Mouse (Mus musculus) CH12.LX (cell line): ENCODE results near the gene Phactr1.

ENCODE experiments used
- CTCF ChIP-seq, 2 experiments: IDR thresholded peaks in 1 of 2; conservative IDR thresholded peaks in 1 of 2; 2 replicates each; pipeline ENCODE4 v1.5.1; 2011 to 2012; ENCODE audit warnings: low read depth in 2 of 2, low read length in 2 of 2, improper control_type of control experiment in 1 of 2, inconsistent platforms in 1 of 2, mild to moderate bottlenecking in 1 of 2, moderate library complexity in 1 of 2
- EP300 ChIP-seq: IDR thresholded peaks from 2 replicates; pipeline ENCODE4 v1.6.1; 2011; ENCODE audit warnings: low read length, improper control_type of control experiment
- IRF4 ChIP-seq: IDR thresholded peaks from 2 replicates; pipeline ENCODE4 v1.6.1; 2014; ENCODE audit warnings: low read depth, mild to moderate bottlenecking, inconsistent platforms, low read length, improper control_type of control experiment
- MAX ChIP-seq: IDR thresholded peaks from 2 replicates; pipeline ENCODE4 v1.6.1; 2011; ENCODE audit warnings: low read length, improper control_type of control experiment
- NELFE ChIP-seq: IDR thresholded peaks from 2 replicates; pipeline ENCODE4 v1.6.1; 2011; ENCODE audit warnings: low read depth, low read length, improper control_type of control experiment
- POLR2A ChIP-seq: IDR thresholded peaks from 2 replicates; pipeline ENCODE4 v1.6.1; 2011; ENCODE audit warnings: low read depth, mild to moderate bottlenecking, improper control_type of control experiment, low read length

DNA sequence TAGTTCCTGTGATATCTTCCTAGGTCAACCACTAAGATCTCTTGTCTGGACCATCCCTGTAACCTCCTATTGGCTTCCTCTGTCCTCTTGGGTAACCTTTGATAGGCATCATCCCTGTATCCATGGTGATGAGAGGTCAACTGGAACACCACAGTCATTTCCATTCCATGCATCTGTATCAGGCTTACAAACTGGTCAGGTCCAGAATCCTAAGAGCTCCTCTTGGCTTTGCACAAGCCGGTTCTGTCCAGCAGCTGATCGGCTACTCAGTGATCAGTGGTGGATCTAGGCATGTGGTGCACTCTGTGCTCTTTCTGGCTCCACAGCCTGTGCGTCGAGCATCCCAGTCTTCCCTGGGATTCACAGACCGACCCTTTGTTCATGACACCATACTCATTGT lies 309.1 kb downstream of the Phactr1 start:
- TF ChIP-seq CTCF (conservative IDR thresholded peaks at IDR 0.05 in 1 of 2, IDR thresholded peaks at IDR 0.05 in 1 of 2; ENCODE audit: low read depth in 2 of 2, low read length in 2 of 2) (no peak), NELFE (no peak), POLR2A (no peak), EP300 (no peak), IRF4 (no peak), MAX (no peak)
